Mouse (Mus musculus) cerebellum, adult 2 months (tissue): ENCODE measurements at regions not wholly inside any gene's neighbourhood (a gene's known extent, or its start where the extent isn't known, plus 50 kb on each side); places are given as distances from the start of the nearest gene placed in this dataset.

Experiments used
- CTCF ChIP-seq: fragments of 200-500 bp; IDR thresholded peaks from 2 replicates; pipeline ENCODE4 v1.5.1; 2011; ENCODE audit warnings: low read depth, mild to moderate bottlenecking, control low read depth, low read length, moderate library complexity, borderline replicate concordance; ENCODE audit not compliant: insufficient read depth
- POLR2A ChIP-seq: fragments of 200-500 bp; IDR thresholded peaks from 2 replicates; pipeline ENCODE4 v1.6.1; 2011; ENCODE audit warnings: low read length, control low read depth, borderline replicate concordance; ENCODE audit not compliant: insufficient read depth

GRCm38 (mm10) chr11:112103252-112103651, 678.8 kb upstream of the Sox9 start:
- no peak for TF ChIP-seq POLR2A
- no peak for TF ChIP-seq CTCF
